Mouse (Mus musculus): ENCODE measurements around the gene Edc3.
A peak's percentile ranks its signal among the peaks of the same experiment; 100 is the strongest.
"Not testable (repeated sequence)": the region's sequence is repeated elsewhere in the genome, so short reads cannot be mapped to it uniquely, and the experiment has no call there.

Edc3 gene

GRCm38 (mm10) chr9:57706496-57706895, 1.8 kb upstream of the Edc3 start:
- DNase-seq: no peak

DNA sequence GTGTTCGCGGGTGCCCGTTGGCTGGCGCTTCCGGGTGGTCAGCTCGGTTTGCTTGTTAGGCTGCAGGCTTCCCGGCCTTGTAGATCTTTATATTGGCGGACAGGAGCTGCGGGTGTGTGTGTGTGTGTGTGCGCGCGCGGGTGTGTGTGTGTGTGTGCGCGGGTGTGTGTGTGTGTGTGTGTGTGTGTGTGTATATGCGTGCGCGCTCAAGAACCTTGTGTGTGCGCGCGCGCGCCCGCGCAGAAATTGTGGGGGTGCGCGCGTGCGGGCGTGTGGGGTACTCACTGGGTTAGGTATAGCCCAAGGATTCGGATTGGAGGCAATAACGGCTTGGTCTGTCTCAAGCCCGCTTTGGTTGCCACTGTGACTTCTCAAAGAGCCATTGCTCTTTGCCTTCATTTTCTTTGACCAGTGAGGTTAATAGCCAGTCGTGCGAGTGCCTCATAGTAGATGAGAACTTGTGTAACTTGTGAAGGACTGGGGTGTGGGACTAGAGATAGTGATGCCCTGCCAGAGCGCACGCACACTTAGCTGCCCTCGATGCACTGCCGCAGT, 457 bp downstream of the Edc3 start:
- peak; percentile 58 for DNase-seq

DNA sequence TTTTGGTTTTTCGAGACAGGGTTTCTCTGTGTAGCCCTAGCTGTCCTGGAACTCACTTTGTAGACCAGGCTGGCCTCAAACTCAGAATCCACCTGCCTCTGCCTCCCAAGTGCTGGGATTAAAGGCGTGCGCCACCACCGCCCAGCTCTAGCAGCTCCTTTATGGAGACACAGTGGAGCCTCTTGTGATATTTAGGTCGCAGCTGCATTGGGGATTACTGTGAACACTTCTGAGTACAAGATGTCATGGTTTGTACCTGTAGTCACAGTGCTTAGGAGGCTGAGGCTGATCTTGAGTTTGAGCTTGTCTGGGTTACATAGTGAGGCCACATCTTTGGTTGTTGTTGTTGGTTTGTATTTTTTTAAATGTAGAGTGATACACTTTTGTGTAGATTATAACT, 1.9 kb downstream of the Edc3 start:
- DNase-seq: not testable (repeated sequence)

DNA sequence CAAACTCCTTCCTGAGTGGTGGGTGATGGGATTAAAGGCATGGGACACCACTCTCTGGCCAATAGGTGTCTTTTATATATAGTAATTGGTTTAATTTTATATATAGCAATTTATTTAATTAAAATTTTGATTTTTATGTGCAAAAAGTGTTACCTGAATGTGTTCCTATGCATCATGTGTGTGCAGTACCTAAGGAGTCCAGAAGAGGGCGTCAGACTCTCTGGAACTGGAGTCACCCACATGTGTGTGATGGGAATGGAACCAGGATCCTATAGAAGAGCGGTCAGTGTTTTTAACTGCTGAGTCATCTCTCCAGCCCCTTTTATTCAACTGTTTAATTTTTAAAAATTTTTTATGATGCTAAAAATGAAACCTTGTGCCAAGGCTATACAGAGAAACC, 3.9 kb downstream of the Edc3 start:
- DNase-seq: no peak

GRCm38 (mm10) chr9:57718408-57718807, 10.1 kb downstream of the Edc3 start:
- no peak for DNase-seq

DNA sequence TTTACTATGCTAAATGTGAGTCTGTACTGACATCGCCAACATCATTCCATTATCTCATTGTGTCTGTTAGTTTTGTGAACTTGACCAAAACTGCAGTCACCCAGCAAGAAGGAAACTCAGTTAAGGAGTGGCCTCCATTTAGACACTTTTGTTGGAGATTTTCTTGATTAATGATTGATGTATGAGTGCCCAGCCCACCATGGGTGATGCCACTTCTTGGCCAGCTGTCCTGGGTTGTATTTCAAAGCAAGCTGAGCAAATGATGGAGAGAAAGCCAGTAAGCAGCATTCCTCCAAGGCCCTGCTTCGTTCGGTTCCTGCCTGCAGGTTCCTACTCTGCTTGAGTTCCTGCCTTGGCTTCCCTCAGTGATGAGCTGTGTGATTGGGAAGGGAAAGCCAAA, 12.4 kb downstream of the Edc3 start:
- no peak for DNase-seq

GRCm38 (mm10) chr9:57722371-57722770, 14.0 kb downstream of the Edc3 start:
- no peak for DNase-seq

DNA sequence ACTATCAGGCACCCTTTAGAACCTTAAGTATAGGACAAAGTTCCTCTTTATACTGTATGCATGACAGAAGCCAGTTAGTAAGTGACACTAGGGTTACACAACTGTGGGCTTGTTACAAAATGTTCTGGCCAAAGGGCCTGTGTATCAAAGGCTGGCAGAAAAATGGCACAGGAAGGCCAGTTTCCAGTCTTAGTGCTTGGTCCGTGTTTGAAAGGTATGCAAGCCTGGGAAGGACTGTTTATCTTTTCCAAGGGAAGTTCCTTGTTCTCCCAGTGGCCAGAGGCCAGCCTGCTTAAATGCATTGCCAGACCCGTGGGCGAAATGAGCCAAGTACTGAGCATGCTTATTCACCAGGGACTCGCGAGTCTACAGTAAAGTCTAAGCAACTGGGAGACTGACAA, 15.0 kb downstream of the Edc3 start:
- DNase-seq: peak; percentile 68

- no peak for DNase-seq
Observed at GRCm38 (mm10) chr9:57723796-57724195, 15.5 kb downstream of the Edc3 start.

DNA sequence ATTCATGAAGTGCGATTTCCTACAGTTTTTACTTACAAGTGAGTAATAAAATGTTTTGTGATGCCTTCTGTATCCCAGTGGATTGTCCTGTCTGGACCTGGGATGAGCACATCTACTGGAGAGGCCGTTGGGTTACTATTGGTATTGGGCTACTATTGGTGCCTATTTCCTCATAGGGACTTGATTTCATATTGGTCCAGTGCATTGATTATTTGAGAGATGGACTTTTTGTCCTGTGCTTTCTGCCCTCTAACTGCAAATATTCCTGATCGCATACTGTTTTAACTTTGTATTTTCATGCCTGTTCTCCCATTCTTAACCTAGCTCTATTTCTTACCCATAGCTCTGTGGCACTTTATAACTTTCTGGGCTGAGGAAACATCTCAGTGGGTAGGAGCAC, 16.4 kb downstream of the Edc3 start:
- DNase-seq: no peak

- no peak for DNase-seq
Observed at GRCm38 (mm10) chr9:57728312-57728711, 20.0 kb downstream of the Edc3 start.

DNA sequence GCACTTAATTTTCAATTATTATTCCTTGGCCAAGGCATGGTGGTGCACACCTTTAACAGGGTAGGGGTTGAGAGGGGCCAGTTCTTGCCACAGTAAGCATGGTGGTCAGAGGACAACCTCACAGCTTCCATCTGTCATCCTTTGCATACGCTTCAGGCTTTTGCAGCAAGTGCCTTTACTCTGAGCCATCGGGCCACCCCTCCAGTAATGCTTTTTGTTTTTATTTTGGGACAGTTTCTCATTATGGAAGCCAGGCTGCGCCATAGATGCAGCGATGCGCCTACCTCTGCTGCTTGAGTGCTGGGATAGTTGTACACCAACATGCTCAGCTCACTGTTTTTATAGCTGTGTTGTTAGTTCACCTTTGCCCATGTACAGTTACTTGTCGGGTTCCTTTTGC, 25.3 kb downstream of the Edc3 start:
- DNase-seq: no peak

DNA sequence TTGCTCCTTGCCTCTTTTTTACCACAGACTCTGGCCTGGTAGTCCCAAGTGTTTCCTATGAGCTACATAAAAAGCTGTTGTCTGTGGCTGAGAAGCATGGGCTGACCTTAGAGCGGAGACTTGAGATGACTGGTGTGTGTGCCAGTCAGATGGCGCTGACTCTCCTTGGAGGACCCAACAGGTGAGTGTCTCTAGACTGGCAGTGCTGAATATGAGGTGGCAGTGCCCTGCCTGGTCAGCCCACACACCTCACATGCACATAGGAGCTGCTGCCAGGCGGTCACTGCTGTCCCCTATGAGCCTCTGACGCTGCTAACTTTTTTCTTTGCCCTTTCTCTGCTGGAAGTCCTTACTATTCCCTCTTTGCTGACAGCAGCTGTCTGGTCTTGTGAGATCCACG, 31.5 kb downstream of the Edc3 start:
- no peak for DNase-seq

DNA sequence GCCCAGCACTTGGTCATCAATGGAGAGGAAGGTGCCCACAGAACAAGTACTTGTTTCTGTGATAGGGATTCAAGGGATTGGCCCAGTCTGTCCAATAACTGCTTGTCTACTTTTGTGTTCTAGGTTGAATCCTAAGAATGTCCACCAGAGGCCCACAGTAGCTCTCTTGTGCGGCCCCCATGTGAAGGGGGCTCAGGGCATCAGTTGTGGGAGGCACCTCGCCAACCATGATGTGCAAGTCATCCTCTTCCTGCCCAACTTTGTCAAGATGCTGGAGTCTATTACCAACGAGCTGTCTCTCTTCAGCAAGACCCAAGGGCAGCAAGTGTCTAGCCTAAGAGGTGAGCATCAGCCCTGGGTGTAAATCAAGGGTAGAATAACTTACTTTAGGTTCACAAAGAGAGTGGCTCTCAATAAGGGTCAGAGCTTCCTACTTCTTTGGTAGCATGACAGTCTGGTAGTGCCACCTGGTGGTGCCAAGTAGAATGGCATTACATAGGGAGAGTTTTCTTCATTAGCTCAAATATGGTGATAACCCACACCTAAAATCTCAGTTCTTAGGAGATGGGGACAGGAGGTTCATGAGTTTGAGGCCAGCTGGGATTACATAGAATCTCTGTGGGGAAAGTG, 36.2 kb downstream of the Edc3 start:
- DNase-seq: peak; percentile 52

GRCm38 (mm10) chr9:57747067-57747466, 38.7 kb downstream of the Edc3 start:
- DNase-seq: no peak

GRCm38 (mm10) chr9:57748137-57748536, 39.8 kb downstream of the Edc3 start:
- no peak for DNase-seq

DNA sequence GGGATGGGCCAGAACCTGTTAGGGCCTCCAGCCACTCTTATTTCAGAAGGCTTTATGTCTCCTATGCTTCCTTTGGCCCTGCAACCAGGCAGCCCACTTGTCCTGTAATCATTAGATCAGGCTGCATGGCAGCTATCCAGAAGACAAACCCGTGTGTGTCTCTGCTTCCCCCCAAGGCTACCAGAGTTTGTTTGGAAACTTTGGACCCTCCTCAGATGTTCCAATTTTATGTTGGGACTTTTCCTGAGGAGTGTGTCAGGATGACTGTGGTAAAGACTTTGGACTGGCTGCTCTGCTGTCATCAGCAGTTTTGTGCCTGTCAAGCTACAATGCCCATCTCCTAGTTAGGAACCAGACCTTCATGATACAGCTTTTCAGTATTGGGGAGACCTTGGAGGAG, 40.5 kb downstream of the Edc3 start:
- DNase-seq: no peak

DNA sequence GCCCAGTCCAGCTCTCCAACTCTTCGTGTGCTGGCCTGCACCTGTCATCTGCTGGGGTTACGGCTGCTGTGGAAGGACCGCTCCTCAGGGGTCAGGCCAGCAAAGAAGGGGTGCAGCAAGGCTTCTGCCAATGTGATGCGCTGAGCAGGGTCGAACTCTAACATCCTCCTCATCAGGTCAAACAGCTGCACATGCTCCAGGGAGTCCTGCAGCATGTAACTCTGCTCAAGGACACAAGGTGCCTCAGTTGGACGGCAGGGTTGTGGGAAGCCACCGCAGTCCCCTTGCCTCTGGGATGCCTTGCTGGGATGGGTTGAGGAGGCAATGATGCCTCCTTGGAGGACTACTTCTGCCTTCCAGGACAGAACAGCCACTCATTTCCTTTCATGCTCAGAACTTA, 42.6 kb downstream of the Edc3 start:
- DNase-seq: no peak

- no peak for DNase-seq
Observed at GRCm38 (mm10) chr9:57757578-57757977, 49.2 kb downstream of the Edc3 start.

DNA sequence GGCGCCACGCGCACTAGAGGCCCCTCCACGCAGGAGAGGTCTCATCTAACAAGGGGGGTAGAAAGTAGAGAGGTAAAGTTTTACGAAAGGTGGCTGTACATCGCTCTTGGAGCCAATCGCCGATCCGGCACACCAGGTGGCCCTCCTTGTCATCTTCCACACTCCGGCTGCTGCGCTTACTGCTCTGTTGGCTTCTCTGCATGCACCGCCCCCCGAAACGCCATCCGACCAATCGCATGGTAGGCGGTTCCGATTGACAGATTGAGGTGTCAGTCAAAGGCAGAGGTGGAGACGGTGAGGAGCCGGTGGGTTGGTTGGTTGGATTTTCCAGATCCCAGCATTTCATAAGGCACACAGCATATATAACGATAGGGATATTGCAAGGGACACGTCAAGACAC, 50.2 kb downstream of the Edc3 start:
- DNase-seq: peak; percentile 69

DNA sequence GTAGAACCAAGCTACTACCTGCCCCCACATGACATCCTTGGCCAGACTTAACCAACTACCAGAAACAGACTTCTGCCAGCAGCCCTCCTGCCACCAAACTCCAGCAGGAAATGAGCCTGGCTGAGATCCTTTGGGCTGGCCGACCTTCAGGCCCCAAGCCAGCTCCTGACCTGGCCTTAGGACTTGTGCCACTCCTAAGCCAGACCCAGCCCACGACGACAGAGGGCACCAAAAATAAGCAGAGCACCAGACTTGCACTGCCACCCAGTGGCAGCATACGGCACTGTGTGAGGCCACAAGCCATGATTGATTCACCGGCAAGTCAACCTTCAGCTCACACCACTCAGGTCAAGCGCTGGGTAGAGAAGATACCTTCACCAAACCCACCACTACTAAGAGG, 50.9 kb downstream of the Edc3 start:
- peak; percentile 65 for DNase-seq

DNA sequence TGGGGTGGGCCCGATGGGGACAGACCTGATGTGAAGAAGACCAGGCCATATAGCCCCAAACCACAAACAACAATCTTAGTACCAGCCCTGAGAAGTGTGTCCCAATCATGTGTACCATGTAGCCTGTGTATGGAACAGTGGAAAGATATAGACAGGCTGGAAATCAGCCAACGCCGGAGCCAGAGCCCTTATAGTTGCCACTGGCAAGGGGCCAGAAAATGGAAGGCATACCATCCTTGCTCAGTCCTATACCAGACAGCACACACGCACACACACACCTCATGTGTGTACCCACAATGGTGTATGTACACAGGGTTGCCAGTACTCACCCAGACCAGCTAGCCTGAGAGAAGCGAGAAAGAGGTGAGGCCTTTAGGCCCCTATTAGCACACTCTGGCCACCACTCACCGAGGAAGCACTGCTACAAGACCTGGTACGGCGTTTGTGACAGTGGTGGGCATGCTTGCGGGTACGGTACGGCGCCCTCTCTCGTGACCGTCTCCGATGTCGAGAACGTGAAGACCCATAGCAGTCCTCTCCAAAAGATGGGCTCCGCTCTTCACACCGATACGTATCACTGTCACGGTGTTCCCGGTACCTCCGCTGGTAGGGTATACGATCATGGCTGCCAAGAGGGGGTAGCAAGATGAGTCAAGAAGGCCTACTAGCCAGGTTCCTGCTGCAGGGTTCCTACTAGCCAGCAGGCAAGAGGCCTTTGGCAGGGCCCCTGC, 52.2 kb downstream of the Edc3 start:
- DNase-seq: no peak

- DNase-seq: no peak
Observed at GRCm38 (mm10) chr9:57761563-57762551, 53.5 kb downstream of the Edc3 start.

All from right cerebral cortex, adult 18-20 months (tissue).